Mouse (Mus musculus) central nervous system, embryonic 14 days (tissue): ENCODE data around the gene Cyren. TPM values are rescaled to one million over a fixed set of nuclear protein-coding genes. Genes with fewer than 3 reads are reported as not detected.

Experiments used
- polyA plus RNA-seq: library from polyadenylated mRNA; depleted of rRNA; stranded (reverse); fragments of >200 nt; gene quantifications from 2 replicates; pipeline ENCODE4 v1.2.3, GENCODE M21; 2012; rRNA removed

Gene Cyren
- polyA plus RNA-seq, result 15.6 and 15.9 TPM in 2 replicates

GRCm38 (mm10) chr6:34877509-34878321 lies at the start of gene Cyren:
TSS of gene Cyren (minus strand) at chr6:34878060.

GRCm38 (mm10) chr6:34919956-34920355 lies 42.1 kb upstream of the Cyren start, which contains the start of gene Stra8:
TSS of gene Stra8 (plus strand) at chr6:34920163.

GRCm38 (mm10) chr6:34910371-34911219 lies 32.7 kb upstream of the Cyren start, which contains the start of gene Wdr91:
TSS of gene Wdr91 (minus strand) at chr6:34910876.

GRCm38 (mm10) chr6:34862791-34863403 lies 15.0 kb downstream of the Cyren start, which contains the start of gene Tmem140:
TSS of gene Tmem140 (plus strand) at chr6:34863146.

Other genes starting within 250 kb of the Cyren start
- gene Agbl3, start 97.6 kb downstream of the Cyren start, polyA plus RNA-seq, result 12.7 and 15.3 TPM in 2 replicates
- gene Tmem140, start 14.9 kb downstream of the Cyren start, polyA plus RNA-seq, result 0.89 and 0.92 TPM in 2 replicates
- gene Wdr91, start 32.8 kb upstream of the Cyren start, polyA plus RNA-seq, result 25.0 and 25.6 TPM in 2 replicates
- not detected in 2 replicates for gene Stra8, start 42.1 kb upstream of the Cyren start, polyA plus RNA-seq
- gene Slc23a4, start 110.3 kb upstream of the Cyren start, polyA plus RNA-seq, result 1.8 and 2.1 TPM in 2 replicates